Mouse (Mus musculus) heart, postnatal 0 days (tissue): ENCODE measurements around the gene Dnah1. TPM values are rescaled to one million over a fixed set of nuclear protein-coding genes. Genes with fewer than 3 reads are reported as not detected.

ENCODE experiments used
- ATAC-seq: fragments of 200-750 bp; cut with Nextera tagmentation; 2 replicates; pipeline ENCODE4 v1.8.0; 2017; ENCODE audit warnings: low read depth, moderate number of reproducible peaks, moderate library complexity; ENCODE audit not compliant: insufficient read depth
- DNase-seq: peaks from one replicate; pipeline ENCODE4 v3.0.0-alpha.2; 2016; ENCODE audit warnings: low spot score
- H3K27ac ChIP-seq: fragments of 300-500 bp; sonication (generic); 2 replicates; pipeline ENCODE4 v1.5.1; 2014; ENCODE audit warnings: low read depth, mild to moderate bottlenecking
- H3K27me3 ChIP-seq: fragments of 300-500 bp; sonication (generic); 2 replicates; pipeline ENCODE4 v1.6.1; 2014; ENCODE audit warnings: low read length, mixed read lengths; ENCODE audit not compliant: control insufficient read depth, insufficient read depth
- H3K36me3 ChIP-seq: fragments of 300-500 bp; sonication (generic); replicated peaks from 2 replicates; pipeline ENCODE4 v1.6.1; 2014; ENCODE audit warnings: low read length, mixed read lengths; ENCODE audit not compliant: control insufficient read depth, insufficient read depth
- H3K4me1 ChIP-seq: fragments of 300-500 bp; sonication (generic); 2 replicates; pipeline ENCODE4 v1.6.1; 2014; ENCODE audit warnings: antibody characterized with exemption; ENCODE audit not compliant: control insufficient read depth, insufficient read depth
- H3K4me2 ChIP-seq: fragments of 300-500 bp; sonication (generic); 2 replicates; pipeline ENCODE4 v1.6.1; 2014; ENCODE audit warnings: low read depth, mild to moderate bottlenecking, low read length, moderate library complexity
- H3K4me3 ChIP-seq: fragments of 300-500 bp; sonication (generic); 2 replicates; pipeline ENCODE4 v1.5.1; 2014; ENCODE audit warnings: low read depth, low read length
- H3K9ac ChIP-seq: fragments of 300-500 bp; sonication (generic); replicated peaks from 2 replicates; pipeline ENCODE4 v1.6.1; 2014; ENCODE audit warnings: low read depth, low read length, mixed read lengths
- H3K9me3 ChIP-seq: fragments of 300-500 bp; sonication (generic); replicated peaks from 2 replicates; pipeline ENCODE4 v1.6.1; 2016; ENCODE audit warnings: low read length; ENCODE audit not compliant: control insufficient read depth
- CTCF ChIP-seq: IDR thresholded peaks from 2 replicates; pipeline ENCODE4 v1.5.1; 2016; ENCODE audit warnings: antibody characterized with exemption, control low read depth, low read depth
- EP300 ChIP-seq: IDR thresholded peaks from 2 replicates; pipeline ENCODE4 v1.6.1; 2016; ENCODE audit warnings: antibody characterized with exemption, low read depth
- WGBS: fragments of 180-500 bp; shearing (Covaris S2); extraction: QIAGEN DNeasy Blood & Tissue Kit; methylation state at CpG from one replicate; pipeline ENCODE4 v1.1.7; 2014; 5-methylcytosine and 5-hydroxymethylcytosine counted together
- polyA plus RNA-seq: library from polyadenylated mRNA; unstranded; fragments of >200 nt; fragmentation: Nextera tagmentation; extraction: Ambion mirVana; gene quantifications from 2 replicates; pipeline ENCODE4 v1.2.1, GENCODE M21; 2015
- total RNA-seq: library from RNA; depleted of rRNA; stranded (reverse); fragments of >200 nt; gene quantifications from 2 replicates; pipeline ENCODE4 v1.2.3, GENCODE M21; 2014; ENCODE audit warnings: low replicate concordance

Dnah1 gene
- total and polyA plus RNA-seq, 2 experiments from 2014 or later, result 0.08 to 0.10 TPM

- no peak overlapping the region for H3K4me3 ChIP-seq
- H3K4me1 ChIP-seq, result peaks cover 3% of the 10 kb centered on the region; the same call in 1 of the 2 replicates
- ATAC-seq (no peak), DNase-seq (no peak)
- no peaks in the 10 kb centered on the region for H3K9me3 ChIP-seq
- no peak overlapping the region for H3K27ac ChIP-seq
- H3K9ac ChIP-seq, result no peak overlapping the region
- H3K36me3 ChIP-seq, result no peaks in the 10 kb centered on the region
- TF ChIP-seq EP300 (no peak), CTCF (no peak)
- no peak overlapping the region for H3K4me2 ChIP-seq
- 76% methylated on average over 3 of the region's 3 CpGs for WGBS
- H3K27me3 ChIP-seq, result no peaks in the 10 kb centered on the region
These were observed 5.9 kb downstream of the Dnah1 start for GRCm38 (mm10) chr14:31317754-31318153.

DNA sequence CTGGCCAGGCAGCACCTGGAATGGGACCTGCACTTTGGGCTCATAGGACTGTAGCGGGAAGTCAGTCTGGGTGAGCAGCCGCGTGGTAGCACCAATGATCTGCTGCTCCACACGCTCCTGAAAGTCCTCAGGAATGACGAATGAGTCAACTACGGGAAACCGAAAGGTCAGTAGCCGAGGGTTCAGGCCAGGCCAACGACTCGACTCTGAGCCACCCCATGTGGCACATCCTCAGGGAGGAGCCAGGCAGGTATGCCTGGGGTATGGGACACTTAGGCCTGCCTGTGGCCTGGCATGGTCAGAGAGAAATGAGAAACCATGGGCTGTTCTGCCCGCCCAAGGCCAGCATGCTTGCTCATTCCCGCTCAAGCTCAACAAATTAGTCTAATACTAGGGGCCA lies 7.1 kb downstream of the Dnah1 start:
- Histone ChIP-seq H3K4me1 (peaks cover 3% of the 10 kb centered on the region; the same call in 1 of the 2 replicates), H3K4me3 (no peak overlapping the region), H3K9ac (no peak overlapping the region), H3K4me2 (no peak overlapping the region), H3K27ac (no peak overlapping the region), H3K36me3 (no peaks in the 10 kb centered on the region), H3K9me3 (no peaks in the 10 kb centered on the region), H3K27me3 (no peaks in the 10 kb centered on the region)
- TF ChIP-seq EP300 (no peak), CTCF (no peak)
- no peak for ATAC-seq
- WGBS, result 78% methylated on average over 12 of the region's 12 CpGs
- no peak for DNase-seq

DNA sequence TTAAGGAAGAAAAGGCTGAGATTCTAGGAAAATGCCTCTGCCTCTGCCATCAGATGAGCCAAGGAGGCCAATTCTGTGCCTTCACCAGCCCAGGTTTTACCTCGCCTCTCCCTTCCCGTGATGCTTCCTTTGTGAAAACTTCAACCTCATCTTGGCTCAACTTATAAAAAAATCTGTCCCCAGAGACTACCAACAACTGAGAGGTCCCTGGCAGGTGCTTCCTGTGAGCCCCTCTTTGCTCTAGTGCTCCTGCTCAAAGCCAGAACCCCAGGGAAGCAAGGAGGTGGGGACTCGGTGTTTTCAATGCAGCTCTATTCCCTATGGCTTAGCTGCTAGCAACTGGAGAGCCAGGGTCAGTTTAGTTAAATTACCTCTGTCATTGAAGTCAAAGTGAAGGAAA lies 10.5 kb downstream of the Dnah1 start:
- H3K4me3 ChIP-seq, result no peak overlapping the region
- WGBS, result 44% methylated on average over 3 of the region's 3 CpGs
- no peaks in the 10 kb centered on the region for H3K27me3 ChIP-seq
- ATAC-seq (no peak), DNase-seq (no peak)
- TF ChIP-seq CTCF (no peak), EP300 (no peak)
- no peak overlapping the region for H3K27ac ChIP-seq
- no peak overlapping the region for H3K4me2 ChIP-seq
- H3K9me3 ChIP-seq, result no peaks in the 10 kb centered on the region
- H3K36me3 ChIP-seq, result no peaks in the 10 kb centered on the region
- H3K4me1 ChIP-seq, result peaks cover 3% of the 10 kb centered on the region; the same call in 1 of the 2 replicates
- no peak overlapping the region for H3K9ac ChIP-seq

GRCm38 (mm10) chr14:31285728-31286127 lies 38.0 kb downstream of the Dnah1 start:
- Histone ChIP-seq H3K9ac (no peak overlapping the region), H3K4me3 (no peak overlapping the region), H3K27ac (no peak overlapping the region), H3K9me3 (no peaks in the 10 kb centered on the region), H3K27me3 (peaks cover 6% of the 10 kb centered on the region; the same call in 1 of the 2 replicates), H3K4me1 (no peaks in the 10 kb centered on the region), H3K36me3 (no peaks in the 10 kb centered on the region), H3K4me2 (no peak overlapping the region)
- ATAC-seq (no peak), DNase-seq (no peak)
- WGBS, result 78% methylated on average over 8 of the region's 8 CpGs
- TF ChIP-seq CTCF (no peak), EP300 (no peak)

GRCm38 (mm10) chr14:31272164-31272563 lies 51.5 kb downstream of the Dnah1 start:
- no peaks in the 10 kb centered on the region for H3K4me1 ChIP-seq
- no peaks in the 10 kb centered on the region for H3K36me3 ChIP-seq
- H3K9me3 ChIP-seq, result no peaks in the 10 kb centered on the region
- no peak overlapping the region for H3K4me2 ChIP-seq
- 20% methylated on average over 7 of the region's 7 CpGs for WGBS
- peak; percentile 34 for DNase-seq
- ATAC-seq, result peak; percentile 64; the same call in 1 of the 2 replicates
- H3K9ac ChIP-seq, result no peak overlapping the region
- no peak overlapping the region for H3K4me3 ChIP-seq
- TF ChIP-seq EP300 (no peak), CTCF (peak; percentile 94)
- H3K27ac ChIP-seq, result no peak overlapping the region
- no peaks in the 10 kb centered on the region for H3K27me3 ChIP-seq

DNA sequence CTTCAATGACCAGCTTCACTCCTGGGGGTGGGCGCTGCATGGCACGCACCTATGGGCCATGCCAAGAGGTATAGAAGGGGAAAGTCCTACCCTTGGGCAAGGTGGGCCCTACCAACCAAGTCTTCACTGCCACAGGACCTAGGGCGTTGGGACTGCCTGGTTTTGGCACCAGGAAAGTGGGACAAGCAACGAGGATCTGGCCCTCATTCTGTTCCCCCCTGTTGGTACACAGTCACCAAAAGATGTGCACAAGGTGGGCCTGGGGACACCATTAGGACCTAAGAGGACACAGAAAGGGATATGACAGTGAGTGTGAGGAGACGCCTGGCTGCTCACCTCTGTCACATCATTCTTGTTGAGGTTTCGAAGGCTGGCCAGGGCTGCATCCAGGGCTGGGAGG lies 52.6 kb downstream of the Dnah1 start:
- Histone ChIP-seq H3K27me3 (no peaks in the 10 kb centered on the region), H3K4me2 (no peak overlapping the region), H3K4me1 (no peaks in the 10 kb centered on the region), H3K9ac (no peak overlapping the region), H3K9me3 (no peaks in the 10 kb centered on the region), H3K4me3 (no peak overlapping the region), H3K27ac (no peak overlapping the region), H3K36me3 (no peaks in the 10 kb centered on the region)
- ATAC-seq (no peak), DNase-seq (no peak)
- 87% methylated on average over 6 of the region's 6 CpGs for WGBS
- TF ChIP-seq EP300 (no peak), CTCF (no peak)
